In the genomic region with DNA sequence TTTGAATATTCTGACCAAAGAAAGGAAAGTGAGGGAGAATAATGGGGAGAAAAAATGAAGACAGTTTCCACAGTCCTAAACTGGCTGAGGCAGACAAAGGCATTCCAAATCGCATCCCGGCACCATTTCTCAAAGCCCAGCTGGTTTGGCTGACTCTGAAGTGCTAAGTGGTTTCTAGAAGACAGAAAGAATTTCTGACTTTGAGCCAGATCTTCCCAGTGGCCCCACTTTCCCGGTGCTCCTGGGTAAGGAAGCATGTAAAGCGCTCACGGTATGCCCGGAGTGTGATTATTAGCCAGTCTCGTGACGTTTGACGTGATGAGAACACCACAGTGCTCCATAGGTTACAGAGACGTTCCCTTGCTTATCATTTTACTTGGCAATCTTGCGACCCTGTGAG, we compare ENCODE assay signal across 22 mouse cellular contexts.
A peak's percentile ranks its signal among the peaks of the same experiment; 100 is the strongest.
DNase-seq lines count a peak whose midpoint lies in the region; ATAC-seq and TF ChIP-seq lines count a peak whose summit lies in the region.
"Had no signal": no experiment of that assay in that cellular context is flagged by ENCODE, and none has a peak within 500 bp of the region (broad histone marks: within the 10 kb centered on the region; RNA-seq: fewer than 3 reads in every experiment).

No protein-coding gene starts in this region.

- no peak overlapping the region for H3K27ac ChIP-seq in forebrain, embryonic 14.5 days (ENCODE audit: low read depth, low read length)
- H3K27ac ChIP-seq in forebrain, embryonic 10.5 days = no peak overlapping the region
- H3K27ac ChIP-seq in heart, adult 2 months = no peak overlapping the region
- H3K27ac ChIP-seq in lung, embryonic 14.5 days (ENCODE audit: low read depth) = no peak overlapping the region
- H3K27ac ChIP-seq: embryonic facial prominence, embryonic 15.5 days; macrophage; midbrain, embryonic 12.5 days; stomach, embryonic 15.5 days had no signal

- no peak overlapping the region for H3K9ac ChIP-seq in forebrain, embryonic 14.5 days (ENCODE audit: low read length)
- no peak overlapping the region for H3K9ac ChIP-seq in heart, adult 2 months (ENCODE audit: low read depth, low read length)
- no peak overlapping the region for H3K9ac ChIP-seq in lung, embryonic 14.5 days
- H3K9ac ChIP-seq: embryonic facial prominence, embryonic 15.5 days; heart, embryonic 12.5 days; midbrain, embryonic 12.5 days; stomach, embryonic 15.5 days had no signal

- TF ChIP-seq POLR2A in heart, adult 2 months (IDR thresholded peaks at IDR 0.05; ENCODE audit: insufficient read depth, low read depth, low read length) = no peak
- no peak for TF ChIP-seq POLR2A in brain, embryonic 14.5 days (IDR thresholded peaks at IDR 0.05; ENCODE audit: borderline replicate concordance, extremely low read depth, insufficient read depth, insufficient read length, poor library complexity, severe bottlenecking)

- H3K4me1 ChIP-seq in forebrain, embryonic 14.5 days (ENCODE audit: control insufficient read depth, insufficient read depth, low read length) = no peaks in the 10 kb centered on the region; the same call in 1 of the 2 replicates
- H3K4me1 ChIP-seq in forebrain, embryonic 10.5 days = no peaks in the 10 kb centered on the region
- H3K4me1 ChIP-seq in heart, adult 2 months (ENCODE audit: control insufficient read depth, insufficient read depth, low read length) = no peaks in the 10 kb centered on the region
- no peaks in the 10 kb centered on the region for H3K4me1 ChIP-seq in lung, embryonic 14.5 days (ENCODE audit: insufficient read depth)
- H3K4me1 ChIP-seq: embryonic facial prominence, embryonic 15.5 days; midbrain, embryonic 12.5 days; stomach, embryonic 15.5 days had no signal

- H3K4me3 ChIP-seq in forebrain, embryonic 14.5 days (ENCODE audit: low read depth, low read length) = no peak overlapping the region
- H3K4me3 ChIP-seq in forebrain, embryonic 10.5 days = no peak overlapping the region
- H3K4me3 ChIP-seq in heart, adult 2 months = no peak overlapping the region
- no peak overlapping the region for H3K4me3 ChIP-seq in lung, embryonic 14.5 days (ENCODE audit: low read depth, low read length)
- H3K4me3 ChIP-seq: embryonic facial prominence, embryonic 15.5 days; heart, embryonic 12.5 days; midbrain, embryonic 12.5 days; stomach, embryonic 15.5 days had no signal

- intact Hi-C loops in heart, postnatal 10 days (cut with DNase I) = no loop called here
- intact Hi-C loops in heart, adult 2 months (cut with DNase I) = no loop called here

- no peak overlapping the region for H3K4me2 ChIP-seq in forebrain, embryonic 14.5 days (ENCODE audit: low read length)
- H3K4me2 ChIP-seq in lung, embryonic 14.5 days = no peak overlapping the region
- H3K4me2 ChIP-seq: embryonic facial prominence, embryonic 15.5 days; heart, embryonic 12.5 days; midbrain, embryonic 12.5 days; stomach, embryonic 15.5 days had no signal

- TF ChIP-seq CTCF in heart, adult 2 months (IDR thresholded peaks at IDR 0.05) = no peak
- TF ChIP-seq CTCF in lung, embryonic 14.5 days (IDR thresholded peaks at IDR 0.05; ENCODE audit: low read depth) = no peak
- TF ChIP-seq CTCF in brain, embryonic 14.5 days (IDR thresholded peaks at IDR 0.05; ENCODE audit: borderline replicate concordance, extremely low read depth, insufficient read depth, insufficient read length) = no peak

- peak; percentile 72 for DNase-seq in forebrain, embryonic 14.5 days (ENCODE audit: low spot score)
- no peak for DNase-seq in forebrain, embryonic 10.5 days (ENCODE audit: extremely low spot score, low spot score)
- DNase-seq in heart, postnatal 10 days = peak; percentile 13 to 16
- no peak for DNase-seq in heart, adult 2 months
- peak; percentile 81 for DNase-seq in lung, embryonic 14.5 days
- no peak for DNase-seq in lung, postnatal 4 days
- DNase-seq in brain, embryonic 14.5 days (ENCODE audit: low read depth) = peak; percentile 75
- no peak for DNase-seq in urinary bladder, adult 18-20 months (ENCODE audit: low spot score in 2 of 2)
- DNase-seq: adrenal gland, postnatal 14 days; B cell, adult 2 months; cerebellum, adult 8-10 months; gastrocnemius, postnatal 10 days; kidney, adult 8-10 months; right cerebral cortex, postnatal 14 days; thymus, adult 2 months had no signal

- WGBS in forebrain, embryonic 14.5 days = 70% methylated on average over 11 of the region's 11 CpGs
- 92% methylated on average over 11 of the region's 11 CpGs for WGBS in forebrain, embryonic 10.5 days
- 44% methylated on average over 11 of the region's 11 CpGs for WGBS in heart, adult 2 months
- 44% methylated on average over 11 of the region's 11 CpGs for WGBS in lung, embryonic 14.5 days

- no peaks in the 10 kb centered on the region for H3K9me3 ChIP-seq in forebrain, embryonic 14.5 days (replicated peaks; ENCODE audit: control insufficient read depth, low read length)
- no peaks in the 10 kb centered on the region for H3K9me3 ChIP-seq in forebrain, embryonic 10.5 days
- no peaks in the 10 kb centered on the region for H3K9me3 ChIP-seq in lung, embryonic 14.5 days (ENCODE audit: low read depth, low read length)
- H3K9me3 ChIP-seq: embryonic facial prominence, embryonic 15.5 days; heart, embryonic 12.5 days; midbrain, embryonic 12.5 days; stomach, embryonic 15.5 days had no signal

- H3K36me3 ChIP-seq in forebrain, embryonic 14.5 days (ENCODE audit: control insufficient read depth, insufficient read depth, low read length) = no peaks in the 10 kb centered on the region
- H3K36me3 ChIP-seq in forebrain, embryonic 10.5 days (replicated peaks) = no peaks in the 10 kb centered on the region
- no peaks in the 10 kb centered on the region for H3K36me3 ChIP-seq in heart, adult 2 months (ENCODE audit: control insufficient read depth, insufficient read depth, low read length)
- H3K36me3 ChIP-seq in lung, embryonic 14.5 days (ENCODE audit: insufficient read depth) = no peaks in the 10 kb centered on the region
- H3K36me3 ChIP-seq: embryonic facial prominence, embryonic 15.5 days; heart, embryonic 12.5 days; midbrain, embryonic 12.5 days; stomach, embryonic 15.5 days had no signal

- H3K27me3 ChIP-seq in forebrain, embryonic 14.5 days (replicated peaks; ENCODE audit: control insufficient read depth, insufficient read depth, low read length) = no peaks in the 10 kb centered on the region
- H3K27me3 ChIP-seq in forebrain, embryonic 10.5 days (ENCODE audit: poor library complexity, severe bottlenecking) = no peaks in the 10 kb centered on the region
- no peaks in the 10 kb centered on the region for H3K27me3 ChIP-seq in heart, adult 2 months (ENCODE audit: control insufficient read depth, insufficient read depth, low read length)
- H3K27me3 ChIP-seq in lung, embryonic 14.5 days (ENCODE audit: insufficient read depth, low read length) = no peaks in the 10 kb centered on the region
- H3K27me3 ChIP-seq: embryonic facial prominence, embryonic 15.5 days; heart, embryonic 12.5 days; midbrain, embryonic 12.5 days; stomach, embryonic 15.5 days had no signal

- no peak for TF ChIP-seq EP300 in heart, adult 2 months (IDR thresholded peaks at IDR 0.05; ENCODE audit: insufficient read depth, low read depth, low read length)

- peak; percentile 11; the same call in 1 of the 2 replicates for ATAC-seq in forebrain, embryonic 14.5 days
- peak; percentile 70 for ATAC-seq in lung, embryonic 14.5 days (ENCODE audit: insufficient read depth)
- ATAC-seq: activated CD4-positive, CD25-positive, alpha-beta regulatory T cell, adult 4 months; Patski had no signal

- no peaks in the 10 kb centered on the region for H3K79me2 ChIP-seq in heart, adult 2 months (replicated peaks; ENCODE audit: control insufficient read depth, insufficient read depth, low read length)

Comparison
In these comparisons a context has a peak if more than half of its experiments do, and no peak if none do; other contexts are left out.
1. DNase-seq: peak in forebrain, embryonic 14.5 days (single experiment), heart, postnatal 10 days (2 of 2), lung, embryonic 14.5 days (single experiment) and brain, embryonic 14.5 days (single experiment); none in forebrain, embryonic 10.5 days (single experiment), heart, adult 2 months (0 of 2), lung, postnatal 4 days (0 of 2) and urinary bladder, adult 18-20 months (0 of 2).